Mouse (Mus musculus) spleen, postnatal 36 days (tissue): ENCODE results near the gene Med6.

ENCODE experiments used
- DNase-seq, 2 experiments: peaks; one replicate each; pipeline ENCODE4 v3.0.0; 2022; ENCODE audit warnings: low spot score in 2 of 2, mixed read lengths in 1 of 2

Med6 gene

GRCm38 (mm10) chr12:81594902-81595671 lies at the start of gene Med6:
Med6 (minus strand) TSS chr12:81595008.
- peak; percentile 89 to 93 for DNase-seq

GRCm38 (mm10) chr12:81642361-81643082 lies 47.7 kb upstream of the Med6 start:
- DNase-seq: no peak

- DNase-seq: no peak
These were observed 45.8 kb upstream of the Med6 start for GRCm38 (mm10) chr12:81640656-81641055.

GRCm38 (mm10) chr12:81633246-81633645 lies 38.4 kb upstream of the Med6 start:
- no peak for DNase-seq

GRCm38 (mm10) chr12:81631661-81632401 lies 37.0 kb upstream of the Med6 start:
- no peak for DNase-seq

- DNase-seq: no peak
These were observed 36.3 kb upstream of the Med6 start, which contains the start of gene Ttc9 for GRCm38 (mm10) chr12:81630915-81631660. Ttc9 (plus strand) TSS chr12:81631249.

- DNase-seq: no peak
These were observed 35.7 kb upstream of the Med6 start for GRCm38 (mm10) chr12:81630520-81630914.

GRCm38 (mm10) chr12:81628091-81628490 lies 33.3 kb upstream of the Med6 start:
- no peak for DNase-seq

- no peak for DNase-seq
These were observed 32.6 kb upstream of the Med6 start for GRCm38 (mm10) chr12:81627426-81627825.

- DNase-seq: no peak
These were observed 31.5 kb upstream of the Med6 start for GRCm38 (mm10) chr12:81626226-81626861.

- no peak for DNase-seq
These were observed 28.6 kb upstream of the Med6 start for GRCm38 (mm10) chr12:81623377-81623776.

GRCm38 (mm10) chr12:81619302-81619701 lies 24.5 kb upstream of the Med6 start:
- peak; percentile 35 to 49 for DNase-seq

- no peak for DNase-seq
These were observed 22.2 kb upstream of the Med6 start for GRCm38 (mm10) chr12:81616980-81617379.

- no peak for DNase-seq
These were observed 21.0 kb upstream of the Med6 start for GRCm38 (mm10) chr12:81615807-81616206.

- DNase-seq: no peak
These were observed 14.6 kb upstream of the Med6 start for GRCm38 (mm10) chr12:81609445-81609844.

- no peak for DNase-seq
These were observed 10.4 kb upstream of the Med6 start for GRCm38 (mm10) chr12:81604995-81605784.

GRCm38 (mm10) chr12:81596547-81597262 lies 1.9 kb upstream of the Med6 start:
- DNase-seq: no peak

GRCm38 (mm10) chr12:81568374-81568773 lies 26.4 kb downstream of the Med6 start, which contains the start of gene Adam21:
Adam21 (minus strand) TSS chr12:81568474.
- no peak for DNase-seq

- DNase-seq: no peak
These were observed 26.9 kb downstream of the Med6 start for GRCm38 (mm10) chr12:81567931-81568330.

- DNase-seq: no peak
These were observed 30.6 kb downstream of the Med6 start for GRCm38 (mm10) chr12:81564173-81564572.
